Mouse (Mus musculus) gonadal fat pad, adult 2 months (tissue): ENCODE data around the gene Pip. TPM values are rescaled to one million over a fixed set of nuclear protein-coding genes. Genes with fewer than 3 reads are reported as not detected.

ENCODE experiments used
- DNase-seq: peaks from one replicate; pipeline ENCODE4 v3.0.0-alpha.2; 2012; ENCODE audit warnings: low read depth
- polyA plus RNA-seq: library from polyadenylated mRNA; depleted of rRNA; stranded (reverse); fragments of >200 nt; gene quantifications from 2 replicates; pipeline ENCODE4 v1.2.3, GENCODE M21; 2012; rRNA removed

Gene Pip
- polyA plus RNA-seq = not detected in 2 replicates

- DNase-seq = no peak
Measured at GRCm38 (mm10) chr6:41847235-41847634, at the start of gene Pip. Pip (plus strand) TSS chr6:41847535.

DNA sequence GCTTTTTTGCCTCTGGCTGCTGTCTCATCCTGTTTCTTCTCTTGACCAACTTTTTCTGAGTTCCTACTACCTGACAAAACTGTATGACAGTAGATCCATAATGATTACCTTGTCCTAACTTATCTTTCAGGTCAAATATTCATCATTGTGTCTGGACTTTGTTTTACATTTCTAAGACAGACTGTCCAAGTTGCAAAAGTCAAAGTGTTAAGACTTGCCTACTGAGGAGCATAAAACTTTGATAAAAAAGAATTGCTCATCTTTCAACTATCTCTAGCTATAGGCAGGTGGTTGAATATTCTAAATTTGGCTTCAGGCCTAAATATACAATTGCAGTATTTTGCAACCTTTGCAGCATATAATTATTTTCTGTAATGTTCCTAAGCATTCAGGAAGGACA lies 23.2 kb upstream of the Pip start:
- DNase-seq = peak; percentile 75

GRCm38 (mm10) chr6:41829516-41829915 lies 17.8 kb upstream of the Pip start:
- DNase-seq = peak; percentile 88

DNA sequence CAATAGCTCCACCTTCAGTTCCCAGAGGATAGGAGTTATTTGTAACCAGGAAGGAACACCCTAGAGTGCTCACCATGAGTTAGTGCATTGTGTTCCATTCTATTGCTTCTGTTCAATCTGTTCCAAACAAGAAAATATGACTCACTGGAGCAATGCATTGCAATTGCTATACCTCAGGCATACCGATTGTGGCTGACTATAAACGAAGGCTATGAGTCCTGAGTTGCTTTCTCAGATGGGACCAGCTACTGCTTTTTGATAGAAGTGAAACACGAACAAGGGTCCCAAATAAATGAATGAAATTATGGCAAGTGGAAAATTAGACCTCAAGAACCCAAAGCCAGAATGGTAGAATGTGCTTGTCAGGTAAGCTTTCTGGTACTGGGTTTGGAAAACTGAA lies 5.4 kb downstream of the Pip start, which contains the start of gene Sval2:
Gene Sval2, plus strand, starts transcription at position 301 of the 400 bp plus-strand sequence.
- no peak for DNase-seq

DNA sequence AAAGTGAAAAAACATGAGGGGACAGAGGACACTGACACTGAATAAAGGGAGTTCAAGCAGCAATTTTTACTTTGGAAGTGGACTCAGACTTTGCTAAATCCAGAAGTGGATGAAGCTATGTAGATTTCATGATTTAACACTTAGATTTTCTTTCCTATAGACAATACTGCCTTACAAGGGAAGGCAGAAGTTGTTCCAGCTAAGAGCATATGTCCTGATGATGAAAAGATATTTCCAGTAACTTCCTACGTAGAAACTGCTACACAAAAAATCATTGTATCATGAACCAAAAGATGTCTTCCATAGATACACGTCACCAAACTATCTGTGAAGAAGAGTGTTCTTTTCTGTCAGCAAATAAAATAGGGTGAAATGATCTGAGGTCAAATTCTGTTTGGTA lies 16.7 kb downstream of the Pip start:
- DNase-seq = no peak

Other genes starting within 250 kb of the Pip start
- gene Ephb6, start 242.1 kb upstream of the Pip start, polyA plus RNA-seq = 29.5 and 30.2 TPM in 2 replicates
- gene Trpv6, start 211.1 kb upstream of the Pip start, polyA plus RNA-seq = 33.6 and 45.4 TPM in 2 replicates
- 0.20 TPM in 1 of 2 replicates, not detected in the other for gene Trpv5, start 166.8 kb upstream of the Pip start, polyA plus RNA-seq
- 2.7 and 2.8 TPM in 2 replicates for gene Llcfc1, start 163.1 kb upstream of the Pip start, polyA plus RNA-seq
- gene Kel, start 143.2 kb upstream of the Pip start, polyA plus RNA-seq = 0.22 TPM in 1 of 2 replicates, not detected in the other
- 0.12 TPM in 1 of 2 replicates, not detected in the other for gene Olfr459, start 72.4 kb upstream of the Pip start, polyA plus RNA-seq
- not detected in 2 replicates for gene Sval2, start 5.5 kb downstream of the Pip start, polyA plus RNA-seq
- gene Sval1, start 104.1 kb downstream of the Pip start, polyA plus RNA-seq = not detected in 2 replicates
- gene Sval3, start 120.6 kb downstream of the Pip start, polyA plus RNA-seq = not detected in 2 replicates
- 1.9 TPM in 1 of 2 replicates, not detected in the other for gene Sva, start 190.9 kb downstream of the Pip start, polyA plus RNA-seq